Mouse (Mus musculus): ENCODE measurements around the gene Dnm1.

- TF ChIP-seq POLR2A (IDR thresholded peaks at IDR 0.05; ENCODE audit: insufficient read depth, low read depth, low read length) (no peak), CTCF (IDR thresholded peaks at IDR 0.05; ENCODE audit: insufficient read depth, low read depth, low read length) (no peak)
Observed at GRCm38 (mm10) chr2:32360741-32361140, 7.6 kb upstream of the Dnm1 start.
